Mouse (Mus musculus): ENCODE measurements around the gene Zbtb46.
A peak's percentile ranks its signal among the peaks of the same experiment; 100 is the strongest.
"Not testable (repeated sequence)": the region's sequence is repeated elsewhere in the genome, so short reads cannot be mapped to it uniquely, and the experiment has no call there.

Gene Zbtb46

GRCm38 (mm10) chr2:181459153-181459672 is at the start of gene Zbtb46:
Gene Zbtb46, minus strand, starts transcription at chr2:181459426.
- DNase-seq (ENCODE audit: low read depth), result peak; percentile 42

DNA sequence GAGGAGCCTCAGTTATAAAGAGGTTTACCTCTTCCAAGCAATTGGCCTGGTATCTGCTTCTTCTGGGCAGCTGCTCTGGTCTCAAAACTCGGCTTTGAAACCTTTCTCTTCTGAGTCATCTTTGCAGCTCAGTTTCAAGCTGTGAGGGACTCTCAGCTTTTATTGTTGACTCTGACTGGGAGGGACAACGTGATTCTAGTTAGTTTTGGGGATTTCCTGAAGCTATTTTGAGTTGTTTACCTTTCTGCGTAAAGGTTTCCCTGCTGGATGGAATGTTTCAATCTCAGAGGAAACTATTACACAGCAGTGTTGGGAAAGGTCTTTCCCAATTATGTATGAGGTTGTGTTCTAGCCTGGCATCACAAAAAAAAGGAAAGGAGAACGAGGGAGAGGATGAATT is 39.4 kb upstream of the Zbtb46 start:
- DNase-seq (ENCODE audit: low read depth), result no peak

GRCm38 (mm10) chr2:181497548-181497875 is 38.3 kb upstream of the Zbtb46 start:
- peak; percentile 86 for DNase-seq (ENCODE audit: low read depth)

DNA sequence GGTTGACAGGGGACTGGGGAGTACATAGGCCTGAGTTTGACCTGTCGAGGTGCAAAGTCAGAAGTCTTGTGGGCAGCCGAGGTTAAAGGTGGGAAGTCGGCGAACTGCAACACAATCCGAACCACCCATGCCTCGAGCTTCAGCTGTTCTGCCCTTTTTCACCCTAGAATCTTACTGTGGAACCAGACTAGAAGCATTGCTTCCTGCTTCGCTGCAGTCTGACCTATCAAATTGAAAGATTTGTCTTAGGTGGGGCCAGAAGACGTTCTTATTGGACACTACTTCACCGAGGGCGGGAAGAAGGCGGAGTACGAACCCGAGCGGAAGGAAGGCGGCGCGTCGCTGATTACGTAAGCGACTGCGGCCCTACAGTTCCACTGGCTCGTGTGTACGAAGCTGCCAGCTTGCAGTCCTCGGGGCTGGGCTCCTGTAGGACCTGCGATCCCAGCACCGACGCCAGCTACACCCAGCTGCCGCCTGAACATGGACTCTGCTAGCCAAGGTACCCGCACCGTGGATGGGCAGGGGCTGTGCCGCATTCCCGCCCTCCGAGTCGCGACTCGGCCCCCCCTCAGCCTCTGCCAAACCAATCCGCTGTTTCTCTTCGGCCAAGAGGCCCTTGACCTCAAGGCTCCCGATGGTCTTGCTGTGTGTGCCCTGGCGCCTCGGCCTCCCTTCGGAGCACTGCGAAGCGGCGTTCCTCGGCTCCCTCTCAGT is 37.8 kb upstream of the Zbtb46 start, which contains the start of gene Tpd52l2:
TSS of gene Tpd52l2 (plus strand) at position 312 of the 717 bp plus-strand sequence.
- peak; percentile 94 for DNase-seq (ENCODE audit: low read depth)

- peak; percentile 76 for DNase-seq (ENCODE audit: low read depth)
These were observed 37.1 kb upstream of the Zbtb46 start for GRCm38 (mm10) chr2:181496281-181496680.

- DNase-seq (ENCODE audit: low read depth), result not testable (repeated sequence)
These were observed 36.6 kb upstream of the Zbtb46 start for GRCm38 (mm10) chr2:181495845-181496244.

DNA sequence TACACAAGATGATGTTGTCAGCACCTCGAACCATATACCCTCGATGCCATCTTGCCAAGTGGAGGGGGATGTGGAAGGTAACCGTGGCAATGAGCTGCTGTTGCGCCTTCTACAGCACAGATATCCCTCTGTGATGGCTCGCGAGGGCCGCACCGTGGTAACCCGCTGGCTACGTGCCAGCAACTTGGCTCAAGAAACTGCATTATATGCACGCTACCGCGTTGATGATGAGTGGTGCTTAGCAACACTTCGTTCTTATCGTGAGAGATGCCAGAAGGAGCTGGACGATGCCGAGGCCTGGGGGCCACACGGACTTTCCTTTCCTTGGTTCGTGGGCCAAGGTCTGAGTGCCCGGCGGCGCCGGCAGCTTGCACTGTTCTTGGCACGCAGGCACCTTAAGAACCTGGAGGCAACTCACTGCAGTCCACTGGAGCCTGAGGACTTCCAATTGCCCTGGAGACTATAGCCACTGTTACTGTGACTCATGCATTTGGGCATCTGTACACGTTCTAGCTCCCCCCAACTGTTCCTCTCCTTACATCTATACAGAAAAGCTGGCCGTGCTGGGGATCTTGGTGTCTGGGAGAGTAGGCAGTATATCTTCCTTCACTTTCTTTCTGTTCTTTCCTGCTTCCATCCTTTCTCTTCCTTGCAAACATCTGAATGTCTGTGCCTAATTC is 35.2 kb upstream of the Zbtb46 start:
- no peak for DNase-seq (ENCODE audit: low read depth)

GRCm38 (mm10) chr2:181493156-181493927 is 34.1 kb upstream of the Zbtb46 start, which contains the start of gene Abhd16b:
Gene Abhd16b, plus strand, starts transcription at chr2:181493206.
- DNase-seq (ENCODE audit: low read depth), result no peak

DNA sequence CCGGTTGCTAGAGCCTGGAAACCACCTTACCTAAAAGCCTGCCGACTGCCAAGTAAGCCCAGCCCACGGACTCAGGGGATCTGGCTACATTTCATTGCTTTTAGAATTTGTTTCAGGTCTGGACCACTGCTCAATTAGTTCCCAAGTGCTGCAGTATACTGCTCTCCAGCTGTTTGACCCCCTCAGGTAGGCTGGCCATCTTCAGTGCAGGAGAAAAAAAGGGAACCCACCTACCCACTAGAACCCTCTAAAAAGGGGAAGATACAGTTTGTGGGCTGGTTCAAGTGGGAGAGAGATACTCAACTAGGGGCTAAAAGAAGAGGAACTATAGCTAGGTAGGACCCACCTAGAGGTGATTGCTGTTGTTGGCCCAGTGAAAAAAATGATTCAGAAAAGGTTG is 33.0 kb upstream of the Zbtb46 start:
- DNase-seq (ENCODE audit: low read depth), result no peak

DNA sequence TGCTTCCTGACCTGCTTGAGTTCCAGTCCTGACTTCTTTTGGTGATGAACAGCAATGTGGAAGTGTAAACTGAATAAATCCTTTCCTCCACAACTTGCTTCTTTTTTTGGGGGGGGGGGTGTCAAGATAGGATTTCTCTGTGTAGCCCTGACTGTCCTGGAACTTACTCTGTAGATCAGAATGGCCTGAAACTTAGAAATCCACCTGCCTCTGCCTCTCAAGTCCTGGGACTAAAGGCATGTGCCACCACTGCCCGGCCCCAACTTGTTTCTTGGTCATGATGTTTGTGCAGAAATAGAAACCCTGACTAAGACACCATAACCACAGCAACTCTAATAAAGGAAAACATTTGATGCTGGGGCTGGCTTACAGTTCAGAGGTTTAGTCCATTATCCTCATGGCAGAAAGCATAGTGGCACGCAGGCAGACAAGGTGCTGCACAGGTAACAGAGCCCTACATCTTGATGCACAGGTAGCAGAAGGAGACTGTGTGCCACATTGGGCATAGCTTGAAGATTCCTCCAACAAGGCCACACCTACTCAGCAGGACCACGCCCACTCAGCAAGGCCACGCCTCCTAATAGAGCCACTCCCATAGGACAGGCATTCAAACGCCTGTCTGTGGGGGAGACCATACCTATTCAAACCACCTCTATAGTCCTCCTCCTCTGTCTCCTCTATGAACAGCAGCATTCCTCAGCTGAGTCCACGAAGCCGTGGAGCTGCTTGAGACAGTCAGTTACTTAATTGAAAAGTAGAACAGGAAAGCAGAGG is 32.4 kb upstream of the Zbtb46 start:
- peak; percentile 88 for DNase-seq (ENCODE audit: low read depth)

GRCm38 (mm10) chr2:181487338-181488277 is 28.4 kb upstream of the Zbtb46 start:
- no peak for DNase-seq (ENCODE audit: low read depth)

DNA sequence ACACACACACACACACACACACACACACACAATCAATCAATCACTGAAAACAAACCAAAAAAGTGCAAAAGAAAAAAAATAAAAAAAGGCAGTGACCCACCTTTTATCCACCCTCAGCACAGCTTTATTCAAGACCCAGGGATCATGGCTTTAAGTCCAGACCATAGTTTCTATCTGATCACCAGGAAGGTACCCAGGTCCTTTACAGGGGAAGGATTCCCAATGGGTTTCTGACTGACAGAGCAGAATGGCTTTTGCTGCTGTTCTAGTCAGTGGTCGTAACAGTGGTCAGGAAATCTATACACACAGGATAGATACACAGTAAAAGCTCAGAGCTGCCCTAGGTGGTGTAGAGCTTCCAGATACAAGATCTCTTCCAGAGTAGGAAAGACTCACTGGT is 26.5 kb upstream of the Zbtb46 start:
- DNase-seq (ENCODE audit: low read depth), result no peak

GRCm38 (mm10) chr2:181484456-181485233 is 25.4 kb upstream of the Zbtb46 start:
- no peak for DNase-seq (ENCODE audit: low read depth)

- DNase-seq (ENCODE audit: low read depth), result no peak
These were observed 24.5 kb upstream of the Zbtb46 start for GRCm38 (mm10) chr2:181483562-181484318.

DNA sequence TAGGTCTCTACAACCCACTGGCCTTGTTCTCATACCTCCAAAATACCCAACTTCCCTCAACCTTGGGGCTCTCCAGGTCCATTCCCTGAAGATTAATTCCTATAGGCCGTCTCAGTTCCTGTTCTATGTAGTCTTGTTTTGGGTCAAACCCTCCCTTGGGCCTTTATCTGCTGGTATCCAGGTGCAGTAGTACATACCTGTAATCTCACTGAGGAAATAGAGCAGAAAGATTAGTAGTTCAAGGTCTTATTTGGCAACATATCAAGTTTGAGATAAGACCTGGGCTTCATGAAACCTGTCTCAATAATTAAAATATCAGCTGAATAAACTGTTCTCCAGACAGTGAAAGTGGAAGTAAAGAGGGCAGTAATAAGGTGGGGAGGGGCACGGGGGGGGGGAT is 23.9 kb upstream of the Zbtb46 start:
- DNase-seq (ENCODE audit: low read depth), result no peak

- no peak for DNase-seq (ENCODE audit: low read depth)
These were observed 13.1 kb upstream of the Zbtb46 start for GRCm38 (mm10) chr2:181472256-181472827.

DNA sequence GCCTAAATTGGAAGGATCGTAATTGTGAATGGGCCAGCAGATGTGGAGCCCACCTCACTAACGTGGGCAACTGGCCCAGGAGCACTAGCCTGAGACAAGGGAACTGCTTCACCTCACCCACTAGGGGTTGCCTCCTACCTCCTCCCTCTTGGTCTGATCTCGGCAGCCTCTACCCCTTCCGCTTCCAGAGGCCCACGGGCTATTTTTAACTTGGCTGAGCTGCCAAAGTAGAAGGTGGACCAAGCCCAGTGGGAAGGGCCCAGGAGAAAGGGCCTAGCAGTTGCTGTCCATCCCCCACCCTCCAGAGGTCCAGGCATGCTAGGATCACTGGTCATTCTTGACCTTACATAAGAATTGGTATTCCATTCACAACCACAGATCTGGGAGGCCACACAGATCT is 12.0 kb upstream of the Zbtb46 start:
- DNase-seq (ENCODE audit: low read depth), result no peak

GRCm38 (mm10) chr2:181470285-181470684 is 11.1 kb upstream of the Zbtb46 start:
- DNase-seq (ENCODE audit: low read depth), result no peak

GRCm38 (mm10) chr2:181465423-181465822 is 6.2 kb upstream of the Zbtb46 start:
- DNase-seq (ENCODE audit: low read depth), result no peak

Data from c-Kit-positive CD71-positive TER-119-negative erythroid progenitor cells, embryonic 14.5 days (primary cell).